Mouse (Mus musculus) T-helper 2 cell (primary cell): Measurements from ENCODE around the gene Fam173a.

Source experiments
- in situ Hi-C: fragments of 300-600 bp; cut with MboI, MseI; formaldehyde crosslinking; loops from one replicate; pipeline ENCODE4 v1.15.1; 2025; ENCODE audit warnings: high pct_unique_total_duplicates

Fam173a gene

GRCm38 (mm10) chr17:25792615-25793014 is at the start of gene Fam173a:
Gene Fam173a, minus strand, starts transcription at chr17:25792901.
- in situ Hi-C loops, result no loop called here

- in situ Hi-C loops, result loop anchor here (25.0 kb wide), 1 partner anchor 1996 kb away; the partner anchor contains the start of gene Snrpc
These were observed 48.6 kb upstream of the Fam173a start, which contains the start of gene Gm20683 for GRCm38 (mm10) chr17:25841117-25841880. Gene Gm20683, minus strand, starts transcription at chr17:25841763.

DNA sequence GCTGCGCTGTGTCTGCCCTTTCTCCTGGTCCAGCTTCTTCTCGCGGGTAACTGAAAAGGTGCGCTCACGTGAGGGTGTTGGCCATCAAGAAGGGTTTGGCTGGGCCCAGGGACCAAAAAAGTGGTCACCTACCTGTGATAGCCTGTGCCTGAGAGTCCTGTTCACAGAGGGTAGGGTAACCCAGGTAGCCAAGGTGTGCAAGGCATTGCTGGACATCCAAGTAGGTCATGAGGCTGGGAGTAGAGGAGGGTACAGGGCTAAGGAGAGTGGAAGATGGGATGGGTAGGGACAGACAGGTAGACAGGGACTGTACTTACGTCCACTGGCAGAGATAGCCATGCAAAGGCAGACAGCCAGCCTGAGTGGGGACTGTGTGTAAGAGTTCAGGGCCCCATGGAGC is 47.8 kb upstream of the Fam173a start:
- in situ Hi-C loops, result loop anchor here (25.0 kb wide), 1 partner anchor 1997 kb away; the partner anchor contains the start of gene Snrpc

- in situ Hi-C loops, result loop anchor here (10.0 to 25.0 kb wide), 2 partner anchors 1835 to 1998 kb away; partner anchors contain the start of gene Snrpc
These were observed 46.9 kb upstream of the Fam173a start for GRCm38 (mm10) chr17:25839455-25840235.

DNA sequence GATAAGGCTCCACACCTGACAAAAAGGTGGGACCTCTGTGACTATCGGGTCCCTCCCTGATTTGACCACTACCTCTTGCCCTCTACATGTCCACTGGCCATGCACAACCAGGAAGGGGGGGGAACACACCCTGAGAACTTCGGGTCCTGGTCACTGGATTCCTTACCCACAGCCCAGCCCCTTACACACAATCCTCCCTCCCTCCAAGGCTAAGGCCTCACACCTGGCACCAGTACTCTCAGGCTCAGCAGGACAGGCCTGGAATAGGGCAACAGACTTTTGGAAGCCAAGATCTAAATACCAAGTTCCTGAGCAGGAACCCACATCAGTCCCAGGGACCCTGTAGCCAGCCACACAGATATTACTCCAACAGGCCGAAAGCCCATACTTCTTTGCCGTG is 46.2 kb upstream of the Fam173a start:
- in situ Hi-C loops, result loop anchor here (10.0 to 25.0 kb wide), 2 partner anchors 1834 to 1998 kb away; partner anchors contain the start of gene Snrpc

DNA sequence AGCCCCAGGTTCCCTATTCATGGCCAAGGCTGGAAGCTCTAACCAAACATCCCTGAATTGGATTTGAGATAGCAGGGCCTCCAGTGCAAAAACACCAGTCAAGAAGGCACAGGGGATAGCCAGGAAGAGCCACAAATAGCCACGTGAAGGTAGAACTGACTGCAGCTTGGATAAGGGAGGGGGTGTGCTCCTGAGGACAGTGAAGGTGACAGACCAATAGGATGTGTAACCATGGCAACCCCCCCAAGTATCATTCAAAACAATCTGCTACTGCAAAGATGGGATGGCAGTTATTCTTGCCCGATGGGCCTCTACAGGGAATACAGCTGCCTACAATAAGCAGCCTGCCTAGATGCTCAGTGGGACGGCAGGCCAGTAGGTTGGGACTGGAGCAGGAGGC is 44.8 kb upstream of the Fam173a start:
- in situ Hi-C loops, result loop anchor here (10.0 to 25.0 kb wide), 2 partner anchors 1833 to 2000 kb away; partner anchors contain the start of gene Snrpc

DNA sequence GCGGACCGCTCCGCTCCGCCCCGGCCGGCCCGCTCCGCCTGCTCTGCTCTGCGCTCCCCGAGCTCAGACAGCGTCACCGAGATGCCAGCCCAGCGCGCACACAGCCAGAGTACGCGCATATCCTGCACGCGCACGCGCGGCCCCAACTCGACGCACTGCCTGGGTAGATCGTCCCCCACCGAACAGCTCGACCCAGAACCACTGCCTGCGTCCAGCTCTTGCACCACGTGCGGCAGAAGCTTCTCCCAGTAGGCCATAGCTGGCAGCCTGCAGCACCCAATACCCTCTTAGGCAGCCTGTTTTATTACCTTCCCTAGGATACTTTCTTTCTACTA is 44.3 kb upstream of the Fam173a start, which contains the start of gene Rhbdl1:
Rhbdl1 (minus strand) TSS at position 220 of the 335 bp plus-strand sequence.
- in situ Hi-C loops, result loop anchor here (10.0 to 25.0 kb wide), 2 partner anchors 1832 to 2000 kb away; partner anchors contain the start of gene Snrpc

DNA sequence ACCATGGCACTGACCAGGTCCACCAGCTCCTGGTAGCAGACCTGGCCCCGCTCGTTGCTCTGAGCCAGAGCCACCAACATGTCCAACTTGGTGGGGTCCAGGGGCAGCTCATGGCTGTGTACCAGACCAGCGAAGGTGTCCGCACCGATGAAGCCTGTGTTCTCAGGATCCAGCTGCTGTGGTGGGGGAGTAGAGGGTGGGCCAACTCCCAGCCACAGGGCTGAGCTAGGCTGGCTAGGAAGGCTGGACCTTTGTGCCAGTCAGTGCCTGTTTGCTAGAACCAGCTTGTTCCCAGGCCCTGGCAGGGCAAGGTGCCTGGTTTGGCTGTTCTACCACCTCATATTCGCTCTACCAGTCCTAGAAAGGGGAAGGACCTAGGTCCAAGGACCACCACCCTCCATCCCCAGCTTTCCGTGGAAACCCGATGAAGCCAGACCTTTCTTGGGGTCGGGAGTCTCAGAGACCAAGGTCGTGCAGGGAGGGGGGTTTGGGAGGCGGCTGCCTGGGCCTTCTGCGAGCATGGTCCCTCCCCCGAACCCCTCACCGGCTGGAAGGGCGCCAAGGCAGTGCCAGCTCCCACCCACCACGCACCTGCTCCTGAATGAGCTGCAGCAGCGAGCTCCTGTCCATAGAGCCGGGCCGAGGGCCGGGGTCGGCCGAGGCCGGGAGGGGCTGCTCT is 43.8 kb upstream of the Fam173a start:
- in situ Hi-C loops, result loop anchor here (10.0 to 25.0 kb wide), 2 partner anchors 1832 to 2001 kb away; partner anchors contain the start of gene Snrpc

- in situ Hi-C loops, result loop anchor here (10.0 to 25.0 kb wide), 2 partner anchors 1831 to 2001 kb away; partner anchors contain the start of gene Snrpc
These were observed 43.1 kb upstream of the Fam173a start for GRCm38 (mm10) chr17:25835816-25836215.

- in situ Hi-C loops, result loop anchor here (10.0 to 25.0 kb wide), 2 partner anchors 1830 to 2002 kb away; partner anchors contain the start of gene Snrpc
These were observed 42.6 kb upstream of the Fam173a start for GRCm38 (mm10) chr17:25835301-25835700.

DNA sequence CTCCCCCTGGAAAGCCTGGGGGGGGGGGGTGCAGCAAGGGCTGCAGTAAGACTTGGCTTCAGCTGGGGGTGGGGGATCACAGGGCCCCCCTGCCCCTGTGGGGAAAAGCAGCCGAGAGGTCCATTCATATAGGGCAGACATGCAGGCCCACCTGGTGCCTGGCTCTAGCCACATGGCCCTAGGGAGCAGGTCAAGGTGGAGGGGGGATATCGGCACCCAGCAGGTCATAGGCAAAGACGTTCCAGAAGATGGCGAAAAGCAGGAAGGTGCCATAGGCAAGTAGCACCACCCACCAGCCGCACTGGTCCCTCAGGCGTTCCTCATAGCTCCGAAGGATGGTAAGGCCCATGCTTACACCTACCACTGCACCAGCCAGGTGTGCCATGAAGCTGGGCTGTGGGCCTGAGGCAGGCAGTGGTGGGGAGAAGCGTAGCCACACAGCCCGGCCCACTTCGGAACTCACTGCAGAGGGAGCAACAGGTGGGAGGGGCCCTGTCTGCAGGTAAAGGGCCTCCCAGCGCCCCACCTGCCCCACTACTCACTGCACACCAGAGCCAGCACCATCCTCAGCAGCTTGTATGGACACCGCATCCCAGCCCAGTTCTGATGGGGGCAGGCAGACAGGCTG is 42.0 kb upstream of the Fam173a start:
- in situ Hi-C loops, result loop anchor here (5.0 to 25.0 kb wide), 3 partner anchors 38 to 2003 kb away; partner anchors contain the start of gene Snrpc

DNA sequence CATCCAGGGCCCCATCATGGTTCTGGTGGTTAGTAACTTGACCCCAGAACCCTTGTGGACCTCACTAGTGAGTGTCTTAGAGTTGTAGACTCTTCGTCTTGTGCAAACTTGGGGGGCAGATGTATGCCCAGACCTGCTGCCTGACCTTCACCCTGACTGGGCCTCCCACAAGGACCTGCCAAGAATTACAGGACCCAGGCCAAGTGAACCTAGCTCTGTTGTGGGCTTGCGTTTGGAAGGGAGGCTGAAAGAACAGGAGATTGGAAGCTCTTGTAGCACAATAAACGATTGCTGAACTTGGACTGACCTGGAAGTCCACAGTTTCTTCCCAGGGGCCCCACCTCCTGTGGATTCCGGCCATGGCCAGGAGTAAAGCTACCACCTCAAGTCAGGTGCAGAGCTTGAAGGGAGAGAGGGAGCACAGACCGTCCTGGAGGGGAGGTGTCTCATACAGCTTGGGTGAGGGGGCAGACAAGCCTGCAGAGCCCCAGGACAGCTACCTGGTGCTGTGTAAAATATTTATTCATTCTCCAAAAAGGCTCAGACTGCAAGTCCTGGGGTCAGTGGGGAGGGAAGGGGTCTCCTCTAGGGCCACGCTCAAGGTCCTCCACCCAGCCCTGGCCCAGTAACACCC is 41.4 kb upstream of the Fam173a start:
- in situ Hi-C loops, result loop anchor here (5.0 to 25.0 kb wide), 3 partner anchors 38 to 2003 kb away; partner anchors contain the start of gene Snrpc

GRCm38 (mm10) chr17:25833291-25833663 is 40.6 kb upstream of the Fam173a start, which contains the start of gene Stub1:
Gene Stub1, minus strand, starts transcription at chr17:25833404.
- in situ Hi-C loops, result loop anchor here (5.0 to 25.0 kb wide), 3 partner anchors 39 to 2004 kb away; partner anchors contain the start of gene Snrpc

- in situ Hi-C loops, result loop anchor here (5.0 to 25.0 kb wide), 3 partner anchors 40 to 2005 kb away; partner anchors contain the start of gene Snrpc
These were observed 40.0 kb upstream of the Fam173a start for GRCm38 (mm10) chr17:25832436-25833290.

- in situ Hi-C loops, result loop anchor here (5.0 to 25.0 kb wide), 3 partner anchors 41 to 2006 kb away; partner anchors contain the start of gene Snrpc
These were observed 39.0 kb upstream of the Fam173a start for GRCm38 (mm10) chr17:25831451-25832281.

DNA sequence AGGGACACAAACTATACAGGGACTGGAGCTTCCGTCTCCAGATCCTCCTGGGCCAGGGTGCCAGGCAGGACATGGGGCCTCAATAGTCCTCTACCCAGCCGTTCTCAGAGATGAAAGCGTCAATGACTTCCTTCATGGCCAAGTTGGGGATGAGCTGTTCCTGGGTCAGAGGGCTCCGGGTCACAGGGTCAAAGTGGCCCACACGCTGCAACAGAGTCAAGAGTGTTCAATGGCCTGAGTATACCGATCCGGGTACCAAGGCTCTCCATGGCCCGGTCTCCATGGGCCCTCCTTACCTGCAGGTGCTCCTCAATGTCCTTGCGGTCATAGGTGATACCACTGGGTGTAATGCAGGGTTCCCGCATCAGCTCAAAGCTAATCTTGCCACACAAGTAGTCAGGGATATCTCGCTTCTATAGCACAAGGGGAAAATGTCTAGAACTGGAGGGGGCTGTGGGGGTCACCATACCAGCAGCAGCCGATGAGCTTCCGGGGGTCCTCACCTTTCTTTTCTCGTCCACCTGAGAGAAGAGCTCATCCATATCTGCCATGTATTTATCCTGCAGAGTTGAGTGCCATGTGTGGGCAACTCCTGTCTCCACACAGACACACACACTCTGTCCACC is 38.2 kb upstream of the Fam173a start:
- in situ Hi-C loops, result loop anchor here (5.0 to 25.0 kb wide), 3 partner anchors 41 to 2006 kb away; partner anchors contain the start of gene Snrpc

DNA sequence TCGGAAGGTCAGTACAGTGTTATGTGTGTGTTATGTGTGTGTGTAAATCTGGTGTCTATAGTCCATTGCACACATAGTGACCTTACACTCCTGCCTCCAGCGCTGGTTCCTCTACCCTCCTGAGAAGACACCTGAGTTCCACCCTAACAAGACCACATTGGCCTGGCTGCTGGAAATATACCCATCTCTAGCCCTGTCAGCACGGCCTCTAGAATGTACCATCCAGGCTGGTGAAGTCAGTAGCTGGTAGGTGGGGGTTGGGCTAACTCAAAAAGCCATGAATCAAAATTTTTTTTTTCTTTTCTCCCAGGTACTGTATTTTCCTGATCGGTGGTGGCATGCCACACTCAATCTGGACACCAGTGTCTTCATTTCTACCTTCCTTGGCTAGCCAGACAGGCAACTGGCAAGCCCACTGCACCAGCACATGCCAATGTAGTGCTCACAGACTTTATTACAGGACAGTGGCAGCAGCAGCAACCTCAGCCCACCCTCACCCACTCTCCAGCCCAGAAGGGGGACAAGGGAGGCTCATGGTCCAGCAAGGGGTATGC is 37.6 kb upstream of the Fam173a start:
- in situ Hi-C loops, result loop anchor here (5.0 to 25.0 kb wide), 3 partner anchors 42 to 2007 kb away; partner anchors contain the start of gene Snrpc
